Mouse (Mus musculus) heart, postnatal 14 days (tissue): ENCODE measurements around the gene Disc1. TPM values are rescaled to one million over a fixed set of nuclear protein-coding genes. Genes with fewer than 3 reads are reported as not detected.
A peak's percentile ranks its signal among the peaks of the same experiment; 100 is the strongest.

Experiments used
- DNase-seq, 2 experiments: peaks; one replicate each; pipeline ENCODE4 v3.0.0; 2021 to 2022
- intact Hi-C: fragments of 180-260 bp; cut with DNase I; formaldehyde crosslinking; loops from one replicate; pipeline ENCODE4 v1.15.1; 2025
- total RNA-seq, 2 experiments: library from RNA; stranded (reverse); gene quantifications; 2 replicates each; pipeline ENCODE4 v1.2.3; 2021

Gene Disc1
- total RNA-seq, 2 experiments from 2014 or later, result 3.1 to 3.9 TPM

- intact Hi-C loops, result no loop called here
Observed at GRCm38 (mm10) chr8:125242921-125243320, 188.9 kb downstream of the Disc1 start.

GRCm38 (mm10) chr8:125246737-125247292, 192.8 kb downstream of the Disc1 start:
- intact Hi-C loops, result no loop called here

More at GRCm38 (mm10) chr8:125242921-125243320, 188.9 kb downstream of the Disc1 start:
- DNase-seq, result no peak

GRCm38 (mm10) chr8:125247349-125247748, 193.4 kb downstream of the Disc1 start:
- no peak for DNase-seq
- intact Hi-C loops, result no loop called here

More at GRCm38 (mm10) chr8:125246737-125247292, 192.8 kb downstream of the Disc1 start:
- no peak for DNase-seq

- intact Hi-C loops, result loop anchor here (2.0 kb wide), 1 partner anchor 14 kb away; no protein-coding TSS in a partner anchor
- no peak for DNase-seq
Observed at GRCm38 (mm10) chr8:125252946-125253345, 199.0 kb downstream of the Disc1 start.

- intact Hi-C loops, result loop anchor here (2.0 kb wide), 1 partner anchor 15 kb away; no protein-coding TSS in a partner anchor
- DNase-seq, result no peak
Observed at GRCm38 (mm10) chr8:125253505-125254180, 199.6 kb downstream of the Disc1 start.

GRCm38 (mm10) chr8:125254188-125255005, 200.4 kb downstream of the Disc1 start:
- intact Hi-C loops, result no loop called here
- DNase-seq, result peak; percentile 83 to 88

- DNase-seq, result no peak
- intact Hi-C loops, result no loop called here
Observed at GRCm38 (mm10) chr8:125255006-125255685, 201.2 kb downstream of the Disc1 start.

- intact Hi-C loops, result no loop called here
- peak in 1 of 2 experiments; percentile 58 for DNase-seq
Observed at GRCm38 (mm10) chr8:125257660-125258059, 203.7 kb downstream of the Disc1 start.

- no peak for DNase-seq
Observed at GRCm38 (mm10) chr8:125258806-125259500, 205.0 kb downstream of the Disc1 start.

GRCm38 (mm10) chr8:125268181-125268705, 214.2 kb downstream of the Disc1 start:
- DNase-seq, result peak in 1 of 2 experiments; percentile 41
- intact Hi-C loops, result no loop called here

More at GRCm38 (mm10) chr8:125258806-125259500, 205.0 kb downstream of the Disc1 start:
- intact Hi-C loops, result no loop called here

- DNase-seq, result no peak
- intact Hi-C loops, result no loop called here
Observed at GRCm38 (mm10) chr8:125270292-125270691, 216.3 kb downstream of the Disc1 start.

- no peak for DNase-seq
- intact Hi-C loops, result no loop called here
Observed at GRCm38 (mm10) chr8:125271357-125271756, 217.4 kb downstream of the Disc1 start.

GRCm38 (mm10) chr8:125272089-125272866, 218.3 kb downstream of the Disc1 start:
- intact Hi-C loops, result no loop called here
- DNase-seq, result no peak

- DNase-seq, result no peak
- intact Hi-C loops, result no loop called here
Observed at GRCm38 (mm10) chr8:125277071-125277682, 223.2 kb downstream of the Disc1 start.

- DNase-seq, result no peak
- intact Hi-C loops, result no loop called here
Observed at GRCm38 (mm10) chr8:125279156-125279555, 225.2 kb downstream of the Disc1 start.

- no peak for DNase-seq
Observed at GRCm38 (mm10) chr8:125279892-125280291, 225.9 kb downstream of the Disc1 start.

GRCm38 (mm10) chr8:125282531-125282930, 228.5 kb downstream of the Disc1 start:
- intact Hi-C loops, result no loop called here
- DNase-seq, result peak; percentile 47 to 62

More at GRCm38 (mm10) chr8:125279892-125280291, 225.9 kb downstream of the Disc1 start:
- intact Hi-C loops, result no loop called here

GRCm38 (mm10) chr8:125283542-125283941, 229.5 kb downstream of the Disc1 start:
- intact Hi-C loops, result no loop called here
- DNase-seq, result no peak
